Mouse (Mus musculus): ENCODE results near the gene 2510009E07Rik. TPM values are rescaled to one million over a fixed set of nuclear protein-coding genes. Genes with fewer than 3 reads are reported as not detected.

The 2510009E07Rik gene
- polyA plus RNA-seq, 1 experiment from 2014 or later, result 24.5 TPM

DNA sequence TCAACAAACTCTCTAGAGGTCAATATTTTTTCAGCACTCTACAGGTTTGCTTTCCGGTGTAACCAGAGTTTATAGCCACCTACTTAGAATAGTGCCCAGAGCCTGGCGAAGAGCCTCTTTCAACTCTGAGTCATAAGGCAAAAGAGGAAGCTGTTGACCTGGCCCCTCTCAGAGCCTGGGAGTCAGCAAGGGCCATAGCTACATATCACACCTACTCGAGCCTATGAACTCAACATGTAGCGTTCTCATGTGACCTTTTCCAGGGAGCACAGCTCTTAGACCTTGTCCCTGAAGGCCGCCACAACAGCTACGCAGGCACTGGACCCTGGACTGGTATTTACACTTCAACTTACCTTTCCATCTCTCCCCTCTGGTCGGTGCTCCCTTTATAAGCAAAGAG lies 25.3 kb upstream of the 2510009E07Rik start:
- Histone ChIP-seq H3K27ac (ENCODE audit: low read length) (no peak overlapping the region), H3K4me1 (ENCODE audit: control insufficient read depth, insufficient read depth, low read length) (no peaks in the 10 kb centered on the region), H3K4me2 (ENCODE audit: low read depth, low read length) (no peak overlapping the region), H3K9ac (ENCODE audit: low read length) (no peak overlapping the region), H3K4me3 (ENCODE audit: low read length) (no peak overlapping the region), H3K9me3 (replicated peaks; ENCODE audit: control insufficient read depth, low read length) (no peaks in the 10 kb centered on the region), H3K27me3 (ENCODE audit: control insufficient read depth, insufficient read depth, low read length) (no peaks in the 10 kb centered on the region), H3K36me3 (ENCODE audit: control insufficient read depth, insufficient read depth) (no peaks in the 10 kb centered on the region)
- WGBS, result 81% methylated on average over 7 of the region's 7 CpGs
- ATAC-seq (replicated peaks; ENCODE audit: extremely low read depth, insufficient read depth, low FRiP score), result no peak

GRCm38 (mm10) chr16:21714516-21714915 lies 20.1 kb upstream of the 2510009E07Rik start:
- Histone ChIP-seq H3K4me1 (ENCODE audit: control insufficient read depth, insufficient read depth, low read length) (peaks cover 6% of the 10 kb centered on the region), H3K36me3 (ENCODE audit: control insufficient read depth, insufficient read depth) (no peaks in the 10 kb centered on the region), H3K9ac (ENCODE audit: low read length) (no peak overlapping the region), H3K9me3 (replicated peaks; ENCODE audit: control insufficient read depth, low read length) (no peaks in the 10 kb centered on the region), H3K27me3 (ENCODE audit: control insufficient read depth, insufficient read depth, low read length) (no peaks in the 10 kb centered on the region), H3K4me2 (ENCODE audit: low read depth, low read length) (no peak overlapping the region), H3K4me3 (ENCODE audit: low read length) (no peak overlapping the region), H3K27ac (ENCODE audit: low read length) (no peak overlapping the region)
- WGBS, result 76% methylated on average over 10 of the region's 10 CpGs
- no peak for ATAC-seq (replicated peaks; ENCODE audit: extremely low read depth, insufficient read depth, low FRiP score)

DNA sequence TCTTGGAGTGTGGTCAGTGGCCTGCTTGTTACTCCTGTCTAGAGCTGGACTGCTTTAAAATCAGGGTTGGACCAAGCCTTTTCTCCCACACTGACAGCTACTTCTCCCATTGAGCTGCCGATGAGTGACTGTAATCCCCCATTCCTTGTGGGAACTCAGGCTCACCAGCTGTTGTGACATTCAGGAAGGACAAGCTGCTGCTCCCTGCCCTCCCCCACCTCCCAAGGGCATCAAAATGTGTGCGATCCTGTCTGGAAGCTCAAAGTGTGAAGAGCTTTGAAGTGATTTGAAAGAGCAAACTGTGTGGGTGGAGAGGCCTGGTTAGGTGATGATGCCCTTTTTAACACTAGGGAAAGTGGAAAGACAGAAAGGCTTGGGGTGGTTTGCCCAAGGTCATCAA lies 15.9 kb upstream of the 2510009E07Rik start:
- 16% methylated on average over 2 of the region's 2 CpGs for WGBS

GRCm38 (mm10) chr16:21704691-21705090 lies 10.2 kb upstream of the 2510009E07Rik start:
- peaks cover 11% of the 10 kb centered on the region for H3K9me3 ChIP-seq (replicated peaks; ENCODE audit: control insufficient read depth, low read length)
- no peak overlapping the region for H3K4me3 ChIP-seq (ENCODE audit: low read length)
- H3K4me1 ChIP-seq (ENCODE audit: control insufficient read depth, insufficient read depth, low read length), result no peaks in the 10 kb centered on the region
- WGBS, result 29% methylated on average over 5 of the region's 5 CpGs
- no peak for ATAC-seq (replicated peaks; ENCODE audit: extremely low read depth, insufficient read depth, low FRiP score)
- no peaks in the 10 kb centered on the region; the same call in 1 of the 2 replicates for H3K27me3 ChIP-seq (ENCODE audit: control insufficient read depth, insufficient read depth, low read length)
- H3K9ac ChIP-seq (ENCODE audit: low read length), result no peak overlapping the region
- H3K27ac ChIP-seq (ENCODE audit: low read length), result no peak overlapping the region
- H3K36me3 ChIP-seq (ENCODE audit: control insufficient read depth, insufficient read depth), result no peaks in the 10 kb centered on the region
- H3K4me2 ChIP-seq (ENCODE audit: low read depth, low read length), result no peak overlapping the region

More for the DNA sequence above, 15.9 kb upstream of the 2510009E07Rik start:
- H3K27ac ChIP-seq (ENCODE audit: low read length), result peak overlapping the region; percentile 13; the same call in 1 of the 2 replicates
- no peak overlapping the region for H3K4me2 ChIP-seq (ENCODE audit: low read depth, low read length)
- no peak; the same call in 1 of the 2 replicates for ATAC-seq (replicated peaks; ENCODE audit: extremely low read depth, insufficient read depth, low FRiP score)
- no peaks in the 10 kb centered on the region for H3K9me3 ChIP-seq (replicated peaks; ENCODE audit: control insufficient read depth, low read length)
- H3K27me3 ChIP-seq (ENCODE audit: control insufficient read depth, insufficient read depth, low read length), result no peaks in the 10 kb centered on the region
- no peak overlapping the region for H3K9ac ChIP-seq (ENCODE audit: low read length)
- no peaks in the 10 kb centered on the region for H3K36me3 ChIP-seq (ENCODE audit: control insufficient read depth, insufficient read depth)
- H3K4me1 ChIP-seq (ENCODE audit: control insufficient read depth, insufficient read depth, low read length), result peaks cover 6% of the 10 kb centered on the region
- no peak overlapping the region for H3K4me3 ChIP-seq (ENCODE audit: low read length)

GRCm38 (mm10) chr16:21702314-21702690 lies 7.8 kb upstream of the 2510009E07Rik start:
- Histone ChIP-seq H3K9ac (ENCODE audit: low read length) (no peak overlapping the region), H3K27ac (ENCODE audit: low read length) (no peak overlapping the region), H3K4me1 (ENCODE audit: control insufficient read depth, insufficient read depth, low read length) (no peaks in the 10 kb centered on the region), H3K4me3 (ENCODE audit: low read length) (no peak overlapping the region), H3K27me3 (ENCODE audit: control insufficient read depth, insufficient read depth, low read length) (no peaks in the 10 kb centered on the region; the same call in 1 of the 2 replicates), H3K9me3 (replicated peaks; ENCODE audit: control insufficient read depth, low read length) (peaks cover 11% of the 10 kb centered on the region), H3K4me2 (ENCODE audit: low read depth, low read length) (no peak overlapping the region), H3K36me3 (ENCODE audit: control insufficient read depth, insufficient read depth) (no peaks in the 10 kb centered on the region)
- ATAC-seq (replicated peaks; ENCODE audit: extremely low read depth, insufficient read depth, low FRiP score), result no peak
- WGBS, result 35% methylated on average over 3 of the region's 3 CpGs

- Histone ChIP-seq H3K9ac (ENCODE audit: low read length) (no peak overlapping the region), H3K4me2 (ENCODE audit: low read depth, low read length) (no peak overlapping the region), H3K27me3 (ENCODE audit: control insufficient read depth, insufficient read depth, low read length) (no peaks in the 10 kb centered on the region; the same call in 1 of the 2 replicates), H3K27ac (ENCODE audit: low read length) (no peak overlapping the region), H3K9me3 (replicated peaks; ENCODE audit: control insufficient read depth, low read length) (peaks cover 11% of the 10 kb centered on the region), H3K4me1 (ENCODE audit: control insufficient read depth, insufficient read depth, low read length) (no peaks in the 10 kb centered on the region), H3K4me3 (ENCODE audit: low read length) (no peak overlapping the region), H3K36me3 (ENCODE audit: control insufficient read depth, insufficient read depth) (no peaks in the 10 kb centered on the region)
- no peak for ATAC-seq (replicated peaks; ENCODE audit: extremely low read depth, insufficient read depth, low FRiP score)
- 50% methylated on average over 10 of the region's 10 CpGs for WGBS
These were observed 7.3 kb upstream of the 2510009E07Rik start for GRCm38 (mm10) chr16:21701611-21702313.

DNA sequence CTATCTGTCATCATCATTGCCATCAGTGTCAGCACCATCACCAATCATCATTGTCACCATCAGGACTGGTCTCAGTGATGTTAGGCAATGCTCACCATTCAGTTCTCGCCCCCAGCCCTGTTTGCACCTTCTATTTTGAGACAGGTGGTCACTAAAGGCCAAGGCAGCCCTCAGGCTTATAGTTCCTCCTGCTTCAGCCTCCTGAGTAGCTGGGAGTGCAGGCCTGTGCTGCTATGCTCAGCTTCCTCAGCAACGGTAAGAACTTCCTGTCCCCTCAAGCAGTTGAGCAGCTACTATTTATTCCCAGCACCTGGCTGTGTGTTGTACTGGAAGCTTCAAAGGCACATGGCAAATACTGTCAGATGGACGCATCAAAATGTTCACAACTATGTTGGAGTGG lies 3.7 kb upstream of the 2510009E07Rik start:
- no peak overlapping the region for H3K27ac ChIP-seq (ENCODE audit: low read length)
- ATAC-seq (replicated peaks; ENCODE audit: extremely low read depth, insufficient read depth, low FRiP score), result no peak
- H3K4me3 ChIP-seq (ENCODE audit: low read length), result no peak overlapping the region
- H3K9me3 ChIP-seq (replicated peaks; ENCODE audit: control insufficient read depth, low read length), result peaks cover 11% of the 10 kb centered on the region
- H3K27me3 ChIP-seq (ENCODE audit: control insufficient read depth, insufficient read depth, low read length), result no peaks in the 10 kb centered on the region
- no peak overlapping the region for H3K4me2 ChIP-seq (ENCODE audit: low read depth, low read length)
- no peaks in the 10 kb centered on the region for H3K36me3 ChIP-seq (ENCODE audit: control insufficient read depth, insufficient read depth)
- WGBS, result 62% methylated on average over 3 of the region's 3 CpGs
- peaks cover under 1% of the 10 kb centered on the region; the same call in 1 of the 2 replicates for H3K4me1 ChIP-seq (ENCODE audit: control insufficient read depth, insufficient read depth, low read length)
- no peak overlapping the region for H3K9ac ChIP-seq (ENCODE audit: low read length)

DNA sequence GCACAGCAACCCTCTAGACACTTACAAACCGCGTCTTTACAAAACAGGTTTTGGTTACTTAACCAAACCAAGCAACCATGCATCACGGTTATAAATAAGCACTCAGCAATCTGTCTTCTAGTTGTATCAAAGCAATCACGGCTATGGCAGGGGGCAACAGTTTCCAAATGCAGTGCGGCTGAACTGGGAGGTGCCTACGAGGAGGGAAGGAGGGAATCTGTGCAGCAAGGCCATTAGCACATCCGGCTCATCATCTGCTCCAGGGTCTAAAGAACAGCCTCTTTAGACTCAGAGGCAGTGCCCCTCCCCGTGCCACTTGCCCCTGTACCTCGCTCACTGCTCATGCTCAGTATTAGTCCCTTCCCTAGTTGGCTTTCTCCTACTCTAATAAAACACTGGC lies 2.5 kb upstream of the 2510009E07Rik start:
- Histone ChIP-seq H3K9ac (ENCODE audit: low read length) (no peak overlapping the region), H3K4me3 (ENCODE audit: low read length) (no peak overlapping the region), H3K4me1 (ENCODE audit: control insufficient read depth, insufficient read depth, low read length) (peaks cover 10% of the 10 kb centered on the region), H3K27me3 (ENCODE audit: control insufficient read depth, insufficient read depth, low read length) (no peaks in the 10 kb centered on the region), H3K9me3 (replicated peaks; ENCODE audit: control insufficient read depth, low read length) (peaks cover 11% of the 10 kb centered on the region), H3K36me3 (ENCODE audit: control insufficient read depth, insufficient read depth) (no peaks in the 10 kb centered on the region), H3K27ac (ENCODE audit: low read length) (no peak overlapping the region), H3K4me2 (ENCODE audit: low read depth, low read length) (no peak overlapping the region)
- ATAC-seq (replicated peaks; ENCODE audit: extremely low read depth, insufficient read depth, low FRiP score), result no peak
- 70% methylated on average over 9 of the region's 9 CpGs for WGBS

DNA sequence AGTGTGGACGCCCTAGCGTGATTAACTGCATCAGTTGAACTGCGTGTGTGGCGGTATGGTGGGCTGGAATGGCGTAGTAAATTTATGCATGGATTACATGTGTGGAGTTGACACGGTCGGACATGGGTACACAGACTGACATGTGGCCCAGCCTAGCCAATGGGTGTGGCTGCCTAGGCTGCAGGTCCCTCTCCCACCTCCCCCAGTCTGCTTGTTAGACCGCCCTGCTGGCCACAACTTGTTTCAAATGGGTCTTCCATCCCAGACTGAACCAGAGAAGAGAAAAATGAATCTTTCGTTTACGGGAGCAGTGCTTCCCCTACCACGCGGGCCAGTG lies 745 bp upstream of the 2510009E07Rik start:
- peak overlapping the region; percentile 84 for H3K4me3 ChIP-seq (ENCODE audit: low read length)
- peaks cover 21% of the 10 kb centered on the region for H3K4me1 ChIP-seq (ENCODE audit: control insufficient read depth, insufficient read depth, low read length)
- H3K27ac ChIP-seq (ENCODE audit: low read length), result peak overlapping the region; percentile 8
- no peaks in the 10 kb centered on the region for H3K27me3 ChIP-seq (ENCODE audit: control insufficient read depth, insufficient read depth, low read length)
- no peaks in the 10 kb centered on the region for H3K36me3 ChIP-seq (ENCODE audit: control insufficient read depth, insufficient read depth)
- 0 out of 2 replicates have a peak, but pooled peaks cover 4% of the 10 kb centered on the region for H3K9me3 ChIP-seq (replicated peaks; ENCODE audit: control insufficient read depth, low read length)
- peak; percentile 50; the same call in 1 of the 2 replicates for ATAC-seq (replicated peaks; ENCODE audit: extremely low read depth, insufficient read depth, low FRiP score)
- peak overlapping the region; percentile 96 for H3K4me2 ChIP-seq (ENCODE audit: low read depth, low read length)
- peak overlapping the region; percentile 94 for H3K9ac ChIP-seq (ENCODE audit: low read length)
- 4% methylated on average over 12 of the region's 12 CpGs for WGBS
